Mouse (Mus musculus) kidney, embryonic 16.5 days (tissue): Measurements from ENCODE around the gene Add3. TPM values are rescaled to one million over a fixed set of nuclear protein-coding genes. Genes with fewer than 3 reads are reported as not detected.
"Not testable (repeated sequence)": the region's sequence is repeated elsewhere in the genome, so short reads cannot be mapped to it uniquely, and the experiment has no call there.

ENCODE experiments used
- ATAC-seq: fragments of 200-750 bp; cut with Nextera tagmentation; 2 replicates; pipeline ENCODE4 v1.8.0; 2017; ENCODE audit warnings: moderate TSS enrichment; ENCODE audit not compliant: low FRiP score, low TSS enrichment
- H3K27ac ChIP-seq: fragments of 300-500 bp; sonication (generic); 2 replicates; pipeline ENCODE4 v1.5.1; 2014; ENCODE audit warnings: low read length
- H3K27me3 ChIP-seq: fragments of 300-500 bp; sonication (generic); 2 replicates; pipeline ENCODE4 v1.6.1; 2014; ENCODE audit warnings: low read length, control low read depth, mixed read lengths; ENCODE audit not compliant: insufficient read depth
- H3K36me3 ChIP-seq: fragments of 300-500 bp; sonication (generic); 2 replicates; pipeline ENCODE4 v1.6.1; 2014; ENCODE audit warnings: low read length, control low read depth, mixed read lengths; ENCODE audit not compliant: insufficient read depth
- H3K4me1 ChIP-seq: fragments of 300-500 bp; sonication (generic); 2 replicates; pipeline ENCODE4 v1.6.1; 2014; ENCODE audit warnings: low read length, control low read depth, mixed read lengths; ENCODE audit not compliant: insufficient read depth
- H3K4me2 ChIP-seq: fragments of 300-500 bp; sonication (generic); replicated peaks from 2 replicates; pipeline ENCODE4 v1.6.1; 2014; ENCODE audit warnings: low read depth, low read length
- H3K4me3 ChIP-seq: fragments of 300-500 bp; sonication (generic); 2 replicates; pipeline ENCODE4 v1.5.1; 2014; ENCODE audit warnings: mild to moderate bottlenecking, low read length
- H3K9ac ChIP-seq: fragments of 300-500 bp; sonication (generic); replicated peaks from 2 replicates; pipeline ENCODE4 v1.6.1; 2014; ENCODE audit warnings: low read length
- H3K9me3 ChIP-seq: fragments of 300-500 bp; sonication (generic); 2 replicates; pipeline ENCODE4 v1.6.1; 2016; ENCODE audit warnings: low read length, control low read depth
- WGBS: fragments of 180-500 bp; shearing (Covaris S2); extraction: QIAGEN DNeasy Blood & Tissue Kit; methylation state at CpG from one replicate; pipeline ENCODE4 v1.1.7; 2014; 5-methylcytosine and 5-hydroxymethylcytosine counted together
- polyA plus RNA-seq: library from polyadenylated mRNA; unstranded; fragments of >200 nt; fragmentation: Nextera tagmentation; extraction: Ambion mirVana; gene quantifications from 2 replicates; pipeline ENCODE4 v1.2.1, GENCODE M21; 2015

Add3 gene
- polyA plus RNA-seq, 1 experiment from 2014 or later, result 85.1 TPM

DNA sequence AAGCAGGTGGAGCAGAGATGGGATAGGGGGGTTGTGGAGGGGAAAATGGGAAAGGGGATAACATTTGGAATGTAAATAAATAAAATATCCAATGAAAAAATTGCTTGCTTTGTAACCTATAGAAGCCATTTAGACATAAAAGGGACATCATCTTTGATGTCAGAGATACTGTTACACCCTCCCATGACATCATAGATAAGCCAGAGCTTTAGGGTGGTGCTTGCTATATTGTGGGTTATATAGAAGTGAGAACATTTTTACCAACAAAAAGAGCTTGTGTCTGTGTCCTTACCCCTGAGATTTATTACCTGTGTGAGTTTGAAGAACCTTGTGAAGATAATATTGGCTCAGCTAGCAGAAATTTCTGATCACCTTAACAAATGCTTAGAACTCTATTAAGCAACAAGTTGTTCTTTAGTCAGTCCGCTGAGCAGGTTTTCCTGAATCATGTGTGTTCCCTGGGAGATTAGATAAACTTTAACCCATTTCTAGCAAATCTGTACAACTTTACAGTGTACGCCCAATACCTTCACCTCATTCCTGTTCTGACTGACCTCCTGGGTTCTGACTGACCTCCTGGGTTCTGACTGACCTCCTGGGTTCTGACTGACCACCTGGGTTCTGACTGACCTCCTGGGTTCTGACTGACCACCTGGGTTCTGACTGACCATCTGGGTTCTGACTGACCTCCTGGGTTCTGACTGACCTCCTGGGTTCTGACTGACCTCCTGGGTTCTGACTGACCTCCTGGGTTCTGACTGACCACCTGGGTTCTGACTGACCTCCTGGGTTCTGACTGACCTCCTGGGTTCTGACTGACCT, 85.2 kb downstream of the Add3 start:
- not testable (repeated sequence) for H3K4me3 ChIP-seq
- 64% methylated on average over 2 of the region's 2 CpGs for WGBS
- 0 out of 2 replicates have a peak, but pooled peaks have one; percentile 49 for ATAC-seq

DNA sequence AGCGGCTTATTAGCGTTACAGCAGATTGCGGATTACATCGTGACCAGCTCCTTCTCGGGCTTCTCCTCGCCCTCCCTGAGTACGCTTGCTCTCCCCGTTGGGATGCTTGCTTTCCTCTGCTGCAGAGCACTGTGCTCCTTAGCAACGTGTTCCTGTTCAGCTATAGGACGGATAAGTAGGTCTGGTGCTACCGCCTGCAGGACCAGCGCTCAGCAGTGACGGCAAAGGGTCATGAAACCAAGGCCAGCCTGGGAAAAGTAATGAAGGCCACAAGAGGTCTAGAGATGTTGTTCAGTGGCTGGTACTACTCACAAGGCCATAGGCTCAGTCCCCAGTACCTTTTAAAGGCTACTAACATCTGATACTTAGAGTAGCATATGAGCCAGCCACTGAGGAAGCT, 86.4 kb downstream of the Add3 start:
- WGBS, result 83% methylated on average over 13 of the region's 13 CpGs
- peaks cover 5% of the 10 kb centered on the region; the same call in 1 of the 2 replicates for H3K4me1 ChIP-seq
- H3K4me2 ChIP-seq, result no peak overlapping the region
- H3K9me3 ChIP-seq, result no peaks in the 10 kb centered on the region
- no peaks in the 10 kb centered on the region for H3K27me3 ChIP-seq
- H3K9ac ChIP-seq, result no peak overlapping the region
- H3K4me3 ChIP-seq, result no peak overlapping the region
- ATAC-seq, result no peak
- H3K27ac ChIP-seq, result no peak overlapping the region
- H3K36me3 ChIP-seq, result peaks cover 20% of the 10 kb centered on the region

More for the DNA sequence above, 85.2 kb downstream of the Add3 start:
- not testable (repeated sequence) for H3K4me1 ChIP-seq, H3K9me3 ChIP-seq, H3K4me2 ChIP-seq, H3K27ac ChIP-seq, H3K27me3 ChIP-seq, H3K9ac ChIP-seq
- peaks cover 21% of the 10 kb centered on the region for H3K36me3 ChIP-seq

DNA sequence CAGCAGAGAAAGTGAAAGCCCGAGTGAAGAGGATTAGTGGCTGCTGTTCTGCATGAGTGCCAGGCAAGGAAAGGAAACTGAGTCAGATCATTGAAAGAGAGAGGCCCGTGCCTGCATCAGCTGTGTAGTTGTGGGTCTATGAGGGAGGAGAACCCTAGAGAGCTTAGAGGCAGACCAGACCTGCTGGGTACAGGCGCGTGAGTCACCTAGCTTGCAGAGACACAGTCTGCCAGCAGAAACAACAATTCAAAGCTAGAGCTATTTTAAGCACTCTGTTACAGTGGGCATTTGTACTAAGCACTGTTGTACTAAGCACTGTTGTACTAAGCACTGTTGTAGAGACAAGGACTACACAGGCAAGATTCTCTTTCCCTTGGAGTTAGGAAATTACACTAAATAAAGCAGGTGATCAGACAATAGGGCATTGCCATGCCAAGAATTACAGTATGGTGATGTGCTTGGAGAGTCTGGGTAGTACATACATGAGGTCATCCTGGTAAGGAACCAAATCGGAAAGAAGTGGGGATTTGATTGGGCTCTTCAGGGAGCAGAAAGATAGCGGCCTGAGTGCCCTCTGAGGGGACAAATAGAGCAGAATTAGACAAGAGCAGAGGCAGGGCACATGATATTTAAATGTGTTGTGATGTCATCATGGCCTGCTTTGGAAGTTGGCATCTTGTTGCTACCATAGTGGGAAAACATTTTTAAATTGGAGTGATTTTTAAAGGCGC, 88.0 kb downstream of the Add3 start:
- 90% methylated on average over 7 of the region's 7 CpGs for WGBS
- H3K4me1 ChIP-seq, result peaks cover 5% of the 10 kb centered on the region; the same call in 1 of the 2 replicates
- H3K27ac ChIP-seq, result no peak overlapping the region
- H3K9me3 ChIP-seq, result no peaks in the 10 kb centered on the region
- H3K9ac ChIP-seq, result no peak overlapping the region
- peaks cover 28% of the 10 kb centered on the region for H3K36me3 ChIP-seq
- no peak overlapping the region for H3K4me2 ChIP-seq
- H3K27me3 ChIP-seq, result no peaks in the 10 kb centered on the region
- ATAC-seq, result 0 out of 2 replicates have a peak, but pooled peaks have one; percentile 23
- no peak overlapping the region for H3K4me3 ChIP-seq

DNA sequence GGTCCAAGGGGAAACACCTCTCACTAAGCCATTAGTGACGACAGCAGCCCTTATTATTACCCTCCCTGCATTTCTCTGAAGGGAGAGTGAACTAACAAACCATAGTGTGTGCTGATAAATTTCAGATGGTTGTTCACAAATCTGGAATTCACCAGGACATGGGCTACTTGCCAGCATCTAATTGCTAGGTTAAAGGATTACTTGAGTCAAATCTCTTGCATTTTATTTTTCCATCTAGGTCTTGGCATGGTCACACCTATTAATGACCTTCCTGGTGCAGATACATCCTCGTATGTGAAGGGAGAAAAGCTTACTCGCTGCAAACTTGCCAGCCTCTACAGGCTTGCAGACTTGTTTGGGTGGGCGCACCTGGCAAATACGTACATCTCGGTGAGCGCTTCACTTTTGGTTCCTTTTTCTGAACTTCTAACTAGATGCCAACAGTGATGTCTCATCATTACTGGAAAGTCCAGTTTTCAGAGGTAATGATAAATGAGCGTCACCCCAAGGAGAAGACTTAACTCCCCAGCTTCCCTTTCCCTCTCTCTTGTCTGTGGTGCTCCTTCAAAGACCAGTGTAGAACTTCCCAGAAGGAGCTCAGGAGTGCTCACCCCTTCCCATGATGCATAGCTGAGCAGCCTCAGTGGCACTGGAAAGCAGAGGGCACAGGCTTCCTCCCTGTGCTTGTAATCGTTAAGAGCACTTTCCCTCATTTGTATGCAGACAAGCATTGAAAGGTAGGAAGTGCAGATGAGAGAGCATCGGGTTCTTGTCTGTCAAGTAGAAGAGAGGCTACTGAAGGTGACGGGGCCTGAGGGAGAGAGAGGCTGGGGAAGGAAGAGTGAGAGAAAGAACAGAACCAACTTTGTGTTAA, 90.9 kb downstream of the Add3 start:
- no peak overlapping the region for H3K4me2 ChIP-seq
- 82% methylated on average over 11 of the region's 11 CpGs for WGBS
- peaks cover 48% of the 10 kb centered on the region for H3K36me3 ChIP-seq
- H3K27ac ChIP-seq, result no peak overlapping the region
- H3K4me3 ChIP-seq, result no peak overlapping the region
- no peaks in the 10 kb centered on the region for H3K27me3 ChIP-seq
- no peaks in the 10 kb centered on the region; the same call in 1 of the 2 replicates for H3K4me1 ChIP-seq
- no peak overlapping the region for H3K9ac ChIP-seq
- no peak for ATAC-seq
- no peaks in the 10 kb centered on the region for H3K9me3 ChIP-seq

DNA sequence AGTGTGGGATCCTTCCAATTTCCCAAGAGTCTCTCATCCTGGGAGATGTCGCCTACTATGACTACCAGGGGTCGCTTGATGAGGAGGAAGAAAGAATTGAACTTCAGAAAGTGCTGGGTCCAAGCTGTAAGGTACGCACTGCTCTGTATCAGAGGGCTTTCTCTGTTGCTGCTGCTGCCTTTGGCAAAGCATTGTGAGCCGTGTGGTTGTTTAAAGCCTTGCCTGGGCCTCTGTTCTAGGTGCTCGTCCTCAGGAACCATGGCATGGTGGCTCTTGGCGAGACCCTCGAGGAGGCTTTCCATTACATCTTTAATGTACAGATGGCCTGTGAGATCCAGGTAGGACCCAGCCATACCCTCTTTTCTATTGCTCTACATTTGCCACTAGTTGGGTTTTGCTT, 93.3 kb downstream of the Add3 start:
- H3K4me1 ChIP-seq, result no peaks in the 10 kb centered on the region
- no peak for ATAC-seq

DNA sequence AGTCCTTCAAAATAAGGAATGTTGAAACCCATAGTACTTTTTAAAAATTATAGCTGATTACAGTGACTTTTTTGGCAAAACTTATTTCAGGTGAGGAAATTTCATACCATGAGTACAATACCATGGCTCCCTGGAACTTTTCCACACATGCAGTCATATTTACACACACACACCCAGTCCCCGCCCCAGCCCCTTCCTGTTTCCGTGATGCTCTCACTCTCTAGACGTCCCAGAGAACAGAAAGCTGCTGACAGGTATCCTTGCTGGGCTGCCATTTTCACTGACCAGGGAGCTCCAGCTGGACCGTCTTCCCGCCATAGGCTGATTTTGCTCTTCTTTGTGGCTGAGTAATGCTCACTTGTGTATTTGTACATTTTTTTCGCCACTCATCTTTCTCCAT, 101.6 kb downstream of the Add3 start:
- Histone ChIP-seq H3K27me3 (no peaks in the 10 kb centered on the region), H3K27ac (no peak overlapping the region), H3K9me3 (no peaks in the 10 kb centered on the region), H3K4me1 (no peaks in the 10 kb centered on the region), H3K36me3 (peaks cover 41% of the 10 kb centered on the region), H3K4me3 (no peak overlapping the region), H3K4me2 (no peak overlapping the region), H3K9ac (no peak overlapping the region)
- no peak for ATAC-seq
- WGBS, result 87% methylated on average over 6 of the region's 6 CpGs

More for the DNA sequence above, 93.3 kb downstream of the Add3 start:
- H3K27me3 ChIP-seq, result no peaks in the 10 kb centered on the region
- no peak overlapping the region for H3K4me3 ChIP-seq
- no peak overlapping the region for H3K9ac ChIP-seq
- H3K4me2 ChIP-seq, result no peak overlapping the region
- no peaks in the 10 kb centered on the region for H3K9me3 ChIP-seq
- H3K36me3 ChIP-seq, result peaks cover 44% of the 10 kb centered on the region
- 94% methylated on average over 7 of the region's 7 CpGs for WGBS
- H3K27ac ChIP-seq, result no peak overlapping the region

DNA sequence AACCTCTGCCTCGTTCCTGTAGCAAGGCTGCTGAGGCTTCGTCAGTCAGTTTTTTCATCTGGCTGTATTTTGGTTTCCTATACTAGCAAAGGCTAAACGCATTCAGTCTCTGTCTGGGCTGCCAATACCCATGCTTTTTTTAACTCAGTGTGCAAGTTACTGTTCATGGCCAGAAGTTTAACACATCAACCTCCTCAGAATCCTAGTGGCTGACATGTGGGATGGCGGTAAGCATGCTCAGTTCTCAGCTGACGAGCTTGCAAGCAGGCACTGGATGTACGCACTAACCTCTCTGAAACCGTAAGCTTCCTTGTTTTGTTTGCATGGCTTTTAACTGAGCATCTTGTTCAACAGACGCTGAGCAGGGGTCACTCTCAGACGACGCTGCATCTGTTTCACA, 103.7 kb downstream of the Add3 start:
- no peaks in the 10 kb centered on the region for H3K9me3 ChIP-seq
- no peak for ATAC-seq
- H3K4me3 ChIP-seq, result no peak overlapping the region
- H3K27ac ChIP-seq, result no peak overlapping the region
- 76% methylated on average over 10 of the region's 10 CpGs for whole genome bisulfite sequencing
- no peaks in the 10 kb centered on the region; the same call in 1 of the 2 replicates for H3K4me1 ChIP-seq
- H3K9ac ChIP-seq, result no peak overlapping the region
- no peaks in the 10 kb centered on the region for H3K27me3 ChIP-seq
- peaks cover 29% of the 10 kb centered on the region for H3K36me3 ChIP-seq
- no peak overlapping the region for H3K4me2 ChIP-seq

DNA sequence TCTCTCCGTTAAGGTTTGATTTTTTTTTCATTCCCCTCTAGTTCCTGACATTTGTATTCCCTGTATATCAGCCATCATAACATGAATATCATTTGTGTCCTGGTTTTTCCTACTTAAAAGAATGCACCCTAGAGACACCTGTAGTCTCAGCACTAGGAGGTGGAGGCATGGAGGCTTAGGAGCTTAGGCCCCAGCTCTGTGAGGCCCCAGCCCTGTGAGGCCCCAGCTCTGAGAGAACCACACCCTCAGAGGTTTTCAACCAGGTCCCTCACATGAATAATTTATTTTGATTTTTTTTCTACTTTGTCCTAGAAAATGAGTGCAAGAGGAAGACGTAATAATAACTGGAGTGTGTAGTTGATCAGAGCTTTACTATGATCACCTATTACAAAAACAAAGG, 107.3 kb downstream of the Add3 start:
- H3K9ac ChIP-seq, result no peak overlapping the region
- 74% methylated on average over 2 of the region's 2 CpGs for WGBS
- H3K27ac ChIP-seq, result no peak overlapping the region
- H3K27me3 ChIP-seq, result no peaks in the 10 kb centered on the region
- no peak for ATAC-seq
- H3K4me3 ChIP-seq, result no peak overlapping the region
- no peak overlapping the region for H3K4me2 ChIP-seq
- H3K4me1 ChIP-seq, result no peaks in the 10 kb centered on the region; the same call in 1 of the 2 replicates
- no peaks in the 10 kb centered on the region for H3K9me3 ChIP-seq
- H3K36me3 ChIP-seq, result peaks cover 12% of the 10 kb centered on the region

DNA sequence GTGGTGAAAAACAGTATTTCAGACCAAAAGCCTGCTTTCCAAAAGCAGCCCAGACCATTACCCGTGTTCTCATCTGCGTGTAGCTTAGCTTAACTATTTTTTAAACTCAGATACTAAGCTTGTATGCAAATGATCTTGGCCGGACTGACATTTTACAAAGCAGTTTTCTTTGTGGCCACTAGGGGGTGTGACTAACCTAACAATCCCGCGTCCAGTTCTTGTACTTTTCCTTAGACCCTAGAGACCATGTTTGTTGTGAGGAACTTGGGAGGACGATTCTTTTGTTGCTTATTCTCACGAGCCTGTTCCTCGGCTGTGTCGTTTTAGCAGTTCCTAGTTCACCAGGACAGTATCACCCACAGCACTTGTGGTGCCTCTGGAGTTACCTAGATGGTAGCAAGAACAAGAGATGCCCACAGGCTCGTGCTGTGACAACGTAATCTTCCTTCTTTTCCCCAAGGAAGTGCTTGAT, 107.8 kb downstream of the Add3 start:
- H3K4me2 ChIP-seq, result no peak overlapping the region
- H3K27ac ChIP-seq, result no peak overlapping the region
- peak overlapping the region; percentile 34; the same call in 1 of the 2 replicates for H3K9ac ChIP-seq
- H3K4me1 ChIP-seq, result no peaks in the 10 kb centered on the region; the same call in 1 of the 2 replicates
- peak; percentile 39; the same call in 1 of the 2 replicates for ATAC-seq
- H3K4me3 ChIP-seq, result no peak overlapping the region
- H3K9me3 ChIP-seq, result no peaks in the 10 kb centered on the region
- H3K36me3 ChIP-seq, result peaks cover 10% of the 10 kb centered on the region
- no peaks in the 10 kb centered on the region for H3K27me3 ChIP-seq
- WGBS, result 14% methylated on average over 11 of the region's 11 CpGs
